Mouse (Mus musculus): Measurements from ENCODE around the gene Wdr59. TPM values are rescaled to one million over a fixed set of nuclear protein-coding genes. Genes with fewer than 3 reads are reported as not detected.

Gene Wdr59
- 4.3 and 5.5 TPM in 2 replicates for total RNA-seq (2023)

GRCm38 (mm10) chr8:111521713-111522429 is at the start of gene Wdr59:
Wdr59 (minus strand) TSS chr8:111522092.

DNA sequence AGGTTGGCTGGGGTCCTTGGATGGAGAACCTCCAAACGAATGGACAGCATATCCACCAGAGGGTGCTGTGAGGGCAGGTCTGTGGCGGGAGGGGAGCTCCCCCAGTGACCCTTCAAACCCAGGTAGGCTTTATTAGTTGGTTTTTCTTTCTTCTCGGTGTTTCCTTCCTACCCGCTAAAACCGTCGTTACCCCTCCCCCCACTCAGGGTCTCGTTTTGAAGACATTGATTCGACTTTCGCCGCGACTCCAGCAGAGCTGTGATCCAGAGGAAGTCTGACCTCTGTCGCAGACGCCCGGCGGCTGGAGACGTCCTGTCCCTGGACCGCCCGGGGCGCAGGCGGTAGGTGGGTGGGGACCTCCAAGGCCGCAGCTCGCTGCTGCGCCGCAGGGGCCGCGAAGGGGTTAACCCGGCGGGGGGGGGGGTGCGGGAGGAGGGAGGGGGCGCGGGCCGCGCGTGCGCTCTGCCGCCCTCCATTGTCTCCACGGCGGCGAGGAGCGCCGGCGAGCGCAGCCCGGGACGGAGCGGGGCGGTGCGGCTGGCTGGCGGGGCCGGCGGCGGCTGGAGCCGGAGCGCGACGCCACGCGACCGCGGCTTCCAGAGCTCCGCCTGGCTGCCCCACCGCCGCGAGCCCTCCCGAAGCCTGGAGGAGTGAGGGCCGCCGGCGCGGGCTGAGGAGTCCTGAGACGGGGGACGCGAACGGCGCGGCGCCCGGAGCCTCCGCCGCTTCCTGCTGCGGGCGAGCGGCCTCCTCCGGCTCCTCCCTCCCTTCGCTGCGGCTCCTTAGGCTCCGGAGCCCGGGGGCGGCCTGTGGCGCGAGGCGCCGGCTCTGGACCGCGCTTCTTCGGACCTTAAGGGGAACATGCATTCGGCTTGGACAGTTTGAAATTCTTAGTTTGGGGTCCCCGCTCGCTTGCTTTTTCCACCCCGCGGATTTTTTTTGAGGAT is 14.4 kb upstream of the Wdr59 start, which contains the start of gene Znrf1:
TSS of gene Znrf1 (plus strand) at position 67 of the 947 bp plus-strand sequence.

Other genes starting within 250 kb of the Wdr59 start
- gene Rfwd3, start 221.9 kb downstream of the Wdr59 start, total RNA-seq (2023): 43.3 and 59.7 TPM in 2 replicates
- gene Mlkl, start 183.9 kb downstream of the Wdr59 start, total RNA-seq (2023): 17.3 and 18.8 TPM in 2 replicates
- not detected in 2 replicates for gene Fa2h, start 128.3 kb downstream of the Wdr59 start, total RNA-seq (2023)
- gene Znrf1, start 14.0 kb upstream of the Wdr59 start, total RNA-seq (2023): 150 and 253 TPM in 2 replicates
- gene Ldhd, start 108.3 kb upstream of the Wdr59 start, total RNA-seq (2023): not detected in 2 replicates
- gene Zfp1, start 121.3 kb upstream of the Wdr59 start, total RNA-seq (2023): 3.5 and 3.6 TPM in 2 replicates
- gene Ctrb1, start 168.9 kb upstream of the Wdr59 start, total RNA-seq (2023): not detected in 2 replicates
- 0.61 TPM in 1 of 2 replicates, not detected in the other for gene Bcar1, start 221.7 kb upstream of the Wdr59 start, total RNA-seq (2023)

Data from neutrophil, adult 65 days (primary cell).